Comparison of ENCODE assay signal across 8 mouse cellular contexts in genomic region chr8:105854715-105855216, GRCm38 (mm10). TPM values are rescaled to one million over a fixed set of nuclear protein-coding genes. Genes with fewer than 3 reads are reported as not detected.
DNase-seq lines count a peak whose midpoint lies in the region; ATAC-seq and TF ChIP-seq lines count a peak whose summit lies in the region.

Thap11 (plus strand) TSS chr8:105855132.

- H3K4me1 ChIP-seq in G1E (ENCODE audit: insufficient read depth, low read depth, low read length): peaks cover 62% of the 10 kb centered on the region
- H3K4me1 ChIP-seq in forebrain, postnatal 0 days (ENCODE audit: insufficient read depth): peaks cover 21% of the 10 kb centered on the region; the same call in 1 of the 2 replicates
- H3K4me1 ChIP-seq in lung, embryonic 15.5 days: peaks cover 49% of the 10 kb centered on the region

- peak within 1 kb of the TSS; percentile 77 for H3K4me3 ChIP-seq in G1E (ENCODE audit: low read depth, low read length)
- peak within 1 kb of the TSS; percentile 83 for H3K4me3 ChIP-seq in forebrain, postnatal 0 days (ENCODE audit: low read depth, low read length)
- peak within 1 kb of the TSS; percentile 94 for H3K4me3 ChIP-seq in lung, embryonic 15.5 days

- H3K27me3 ChIP-seq in G1E (ENCODE audit: insufficient read depth, low read length): no peaks in the 10 kb centered on the region
- H3K27me3 ChIP-seq in forebrain, postnatal 0 days (ENCODE audit: insufficient read depth, low read length): no peaks in the 10 kb centered on the region
- H3K27me3 ChIP-seq in lung, embryonic 15.5 days: no peaks in the 10 kb centered on the region

- peak within 1 kb of the TSS; percentile 92 for H3K4me2 ChIP-seq in forebrain, postnatal 0 days (ENCODE audit: low read depth)
- peak within 1 kb of the TSS; percentile 92 for H3K4me2 ChIP-seq in lung, embryonic 15.5 days

- TF ChIP-seq CTCF in G1E (IDR thresholded peaks at IDR 0.05; ENCODE audit: low read depth, low read length): peak; percentile 80
- peak; percentile 87 for TF ChIP-seq CTCF in forebrain, postnatal 0 days (IDR thresholded peaks at IDR 0.05; ENCODE audit: low read depth)

- under 1% methylated on average over 43 of the region's 43 CpGs for WGBS in forebrain, postnatal 0 days
- under 1% methylated on average over 43 of the region's 43 CpGs for WGBS in lung, embryonic 15.5 days

- no peaks in the 10 kb centered on the region for H3K9me3 ChIP-seq in G1E (replicated peaks)
- no peaks in the 10 kb centered on the region for H3K9me3 ChIP-seq in forebrain, postnatal 0 days (ENCODE audit: low read length)
- H3K9me3 ChIP-seq in lung, embryonic 15.5 days: no peaks in the 10 kb centered on the region

- ATAC-seq in G1E (ENCODE audit: extremely low read depth, insufficient number of reproducible peaks, low FRiP score, poor library complexity, severe bottlenecking): peak; percentile 59
- ATAC-seq in forebrain, postnatal 0 days: peak; percentile 93
- ATAC-seq in lung, embryonic 15.5 days (ENCODE audit: borderline replicate concordance, extremely low read depth, low FRiP score, low TSS enrichment): peak; percentile 91

- peak; percentile 86 for DNase-seq in G1E (ENCODE audit: low spot score)
- DNase-seq in cerebellum, adult 18-20 months: peak; percentile 92 to 93
- peak; percentile 95 for DNase-seq in forebrain, postnatal 0 days
- peak; percentile 95 for DNase-seq in heart, postnatal 4 days
- DNase-seq in layer of hippocampus, adult 8-10 months (ENCODE audit: low spot score in 2 of 2): peak; percentile 86 to 87
- peak; percentile 83 for DNase-seq in ovary, adult 18-20 months (ENCODE audit: low spot score)
- DNase-seq in thymus, postnatal 0 days (ENCODE audit: low spot score): peak; percentile 95

- H3K27ac ChIP-seq in forebrain, postnatal 0 days (ENCODE audit: low read depth, low read length): peak within 1 kb of the TSS; percentile 85
- peak within 1 kb of the TSS; percentile 73 for H3K27ac ChIP-seq in lung, embryonic 15.5 days

- H3K9ac ChIP-seq in forebrain, postnatal 0 days: peak within 1 kb of the TSS; percentile 61
- H3K9ac ChIP-seq in lung, embryonic 15.5 days: peak within 1 kb of the TSS; percentile 86

- peaks cover 32% of the 10 kb centered on the region for H3K36me3 ChIP-seq in G1E (replicated peaks)
- no peaks in the 10 kb centered on the region for H3K36me3 ChIP-seq in forebrain, postnatal 0 days (ENCODE audit: insufficient read depth)
- no peaks in the 10 kb centered on the region for H3K36me3 ChIP-seq in lung, embryonic 15.5 days

RNA-seq across cellular contexts. Expression of gene Thap11, which starts in this region (rescaled TPM):
- total RNA-seq in G1E (2014; fragmentation: Nextera tagmentation): 18.1 and 22.5 TPM in 2 replicates
- 35.8 and 42.5 TPM in 2 replicates for total RNA-seq in G1E (2017)
- polyA plus RNA-seq in G1E (2012): 31.7 and 34.2 TPM in 2 replicates
- total RNA-seq in forebrain, postnatal 0 days (2014; rRNA removed): 60.4 and 81.9 TPM in 2 replicates
- polyA plus RNA-seq in forebrain, postnatal 0 days (2015; fragmentation: Nextera tagmentation; extraction: Ambion mirVana): 48.6 and 57.2 TPM in 2 replicates
- total RNA-seq in heart, postnatal 4 days (2021): 10 to 100 TPM; 26.4 to 29.3 TPM
- 10 to 100 TPM; 36.4 to 39.7 (median 38.3) TPM for total RNA-seq in layer of hippocampus, adult 8-10 months (2022)
- polyA plus RNA-seq in lung, embryonic 15.5 days (2015; fragmentation: Nextera tagmentation; extraction: Ambion mirVana): 67.9 and 68.2 TPM in 2 replicates
- 55.4 and 56.2 TPM in 2 replicates for polyA plus RNA-seq in thymus, postnatal 0 days (2015; fragmentation: Nextera tagmentation; extraction: Ambion mirVana)

Comparison
In these comparisons a context has a peak if more than half of its experiments do, and no peak if none do; other contexts are left out.
1. Peak in every context shown above with its lines: DNase-seq, ATAC-seq, H3K4me3 ChIP-seq and H3K27ac ChIP-seq.